Mouse (Mus musculus) forebrain, embryonic 14.5 days (tissue): ENCODE results near the gene Stat2. TPM values are rescaled to one million over a fixed set of nuclear protein-coding genes. Genes with fewer than 3 reads are reported as not detected.
"Not testable (repeated sequence)": the region's sequence is repeated elsewhere in the genome, so short reads cannot be mapped to it uniquely, and the experiment has no call there.

Experiments
- ATAC-seq: fragments of 200-750 bp; cut with Nextera tagmentation; 2 replicates; pipeline ENCODE4 v1.8.0; 2017; ENCODE audit warnings: mild to moderate bottlenecking, moderate library complexity
- DNase-seq: peaks from one replicate; pipeline ENCODE4 v3.0.0-alpha.2; 2015; ENCODE audit warnings: low spot score
- H3K27ac ChIP-seq: fragments of 300-500 bp; sonication (generic); 2 replicates; pipeline ENCODE4 v1.5.1; 2014; ENCODE audit warnings: low read depth, mild to moderate bottlenecking, control low read depth, low read length, moderate library complexity
- H3K27me3 ChIP-seq: fragments of 300-500 bp; sonication (generic); replicated peaks from 2 replicates; pipeline ENCODE4 v1.6.1; 2014; ENCODE audit warnings: low read length, control low read depth, mixed read lengths; ENCODE audit not compliant: control insufficient read depth, insufficient read depth
- H3K36me3 ChIP-seq: fragments of 300-500 bp; sonication (generic); 2 replicates; pipeline ENCODE4 v1.6.1; 2014; ENCODE audit warnings: low read length, control low read depth; ENCODE audit not compliant: control insufficient read depth, insufficient read depth
- H3K4me1 ChIP-seq: fragments of 300-500 bp; sonication (generic); 2 replicates; pipeline ENCODE4 v1.6.1; 2014; ENCODE audit warnings: antibody characterized with exemption, low read length, control low read depth; ENCODE audit not compliant: control insufficient read depth, insufficient read depth
- H3K4me2 ChIP-seq: fragments of 300-500 bp; sonication (generic); 2 replicates; pipeline ENCODE4 v1.6.1; 2014; ENCODE audit warnings: mild to moderate bottlenecking, control low read depth, low read length
- H3K4me3 ChIP-seq: fragments of 300-500 bp; sonication (generic); 2 replicates; pipeline ENCODE4 v1.5.1; 2014; ENCODE audit warnings: low read depth, low read length, control low read depth
- H3K9ac ChIP-seq: fragments of 300-500 bp; sonication (generic); 2 replicates; pipeline ENCODE4 v1.6.1; 2014; ENCODE audit warnings: mild to moderate bottlenecking, low read length, control low read depth, moderate library complexity
- H3K9me3 ChIP-seq: fragments of 300-500 bp; sonication (generic); replicated peaks from 2 replicates; pipeline ENCODE4 v1.6.1; 2016; ENCODE audit warnings: low read length, control low read depth, mixed read lengths; ENCODE audit not compliant: control insufficient read depth
- WGBS: fragments of 180-500 bp; shearing (Covaris S2); extraction: QIAGEN DNeasy Blood & Tissue Kit; methylation state at CpG from one replicate; pipeline ENCODE4 v1.1.7; 2014; 5-methylcytosine and 5-hydroxymethylcytosine counted together
- polyA plus RNA-seq: library from polyadenylated mRNA; unstranded; fragments of >200 nt; fragmentation: Nextera tagmentation; extraction: Ambion mirVana; gene quantifications from 2 replicates; pipeline ENCODE4 v1.2.1, GENCODE M21; 2014

Gene Stat2
- polyA plus RNA-seq, 1 experiment from 2014 or later = 11.6 TPM

DNA sequence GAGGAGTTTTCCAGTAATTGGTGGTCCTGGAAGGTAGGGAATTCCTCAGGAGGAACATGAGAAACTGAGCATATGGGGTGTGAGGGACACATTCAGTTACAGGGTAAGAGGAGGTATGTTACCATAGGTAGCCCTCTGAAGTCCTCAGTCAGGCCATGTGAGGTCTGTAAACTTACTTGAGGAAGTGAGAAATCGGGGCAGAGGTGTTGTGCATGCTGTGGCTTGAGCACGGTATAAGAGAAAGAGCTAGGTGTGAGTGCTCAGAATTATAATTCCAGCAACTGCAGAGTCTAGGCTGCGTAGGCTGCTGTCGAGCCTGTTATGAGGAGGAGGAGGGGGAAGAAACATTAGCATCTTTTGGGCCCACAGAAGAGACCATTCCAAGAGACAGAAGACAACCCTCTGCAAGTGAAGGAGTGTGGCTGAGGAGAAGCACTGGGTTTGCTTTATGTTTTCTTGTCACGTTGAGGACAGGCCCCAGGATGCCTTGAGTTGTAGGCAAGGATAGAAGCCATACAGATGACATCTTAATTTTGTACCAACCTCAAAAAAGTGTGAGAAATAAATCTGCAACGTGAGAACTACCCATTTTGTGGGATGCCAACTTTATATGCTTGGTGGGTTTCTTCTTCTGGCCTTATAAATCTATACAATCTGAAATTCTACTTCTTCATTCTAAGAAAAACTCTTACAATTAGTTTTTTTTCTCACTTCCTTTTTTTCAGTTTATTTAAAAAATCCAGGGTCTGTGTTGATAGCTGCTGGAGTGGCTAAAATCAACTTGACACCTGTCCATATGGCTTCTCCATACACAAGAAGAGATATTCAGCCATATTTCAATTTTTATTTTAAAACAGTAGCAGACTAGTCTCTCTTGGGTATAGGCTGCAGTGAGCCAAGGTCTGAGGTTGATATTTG is 6.7 kb upstream of the Stat2 start:
- no peaks in the 10 kb centered on the region for H3K27me3 ChIP-seq
- ATAC-seq (no peak), DNase-seq (no peak)
- H3K27ac ChIP-seq = no peak overlapping the region
- no peak overlapping the region for H3K9ac ChIP-seq
- no peak overlapping the region for H3K4me2 ChIP-seq
- WGBS = 79% methylated on average over 6 of the region's 6 CpGs
- no peaks in the 10 kb centered on the region for H3K4me1 ChIP-seq
- no peaks in the 10 kb centered on the region for H3K36me3 ChIP-seq
- H3K4me3 ChIP-seq = no peak overlapping the region
- H3K9me3 ChIP-seq = no peaks in the 10 kb centered on the region

DNA sequence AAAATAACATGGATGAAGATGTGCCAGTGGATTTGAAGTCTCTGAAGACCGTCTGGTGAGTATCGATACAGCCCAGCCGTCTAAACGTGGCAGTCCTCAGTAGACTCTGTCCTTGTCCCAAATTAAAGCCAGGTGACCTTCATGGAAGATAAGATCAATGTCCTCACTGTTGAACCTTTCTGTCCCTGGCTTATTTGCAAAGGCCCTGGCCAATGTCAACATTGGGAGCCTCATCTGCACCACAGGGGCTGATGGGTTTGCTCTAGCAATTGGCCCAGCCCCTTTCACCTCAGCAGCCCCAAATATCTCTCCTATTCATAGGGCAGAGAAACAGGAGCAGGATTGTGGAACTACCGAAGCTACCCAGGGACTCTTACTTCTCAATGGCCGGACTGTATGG is 2.0 kb upstream of the Stat2 start, which contains the start of gene Apof:
Gene Apof, plus strand, starts transcription at position 301 of the 400 bp plus-strand sequence.
- Histone ChIP-seq H3K9ac (no peak within 1 kb of the TSS), H3K4me3 (no peak within 1 kb of the TSS)

GRCm38 (mm10) chr10:128269206-128269910 is 1.0 kb upstream of the Stat2 start:
- H3K4me3 ChIP-seq = no peak overlapping the region

More for the DNA sequence above, 2.0 kb upstream of the Stat2 start, which contains the start of gene Apof:
- DNase-seq = no peak
- no peak for ATAC-seq
- Histone ChIP-seq H3K4me1 (0 out of 2 replicates have a peak, but pooled peaks cover 2% of the 10 kb centered on the region), H3K4me2 (no peak within 1 kb of the TSS), H3K27me3 (no peaks in the 10 kb centered on the region), H3K27ac (no peak within 1 kb of the TSS), H3K9me3 (no peaks in the 10 kb centered on the region), H3K36me3 (no peaks in the 10 kb centered on the region)
- WGBS = 83% methylated on average over 6 of the region's 6 CpGs

DNA sequence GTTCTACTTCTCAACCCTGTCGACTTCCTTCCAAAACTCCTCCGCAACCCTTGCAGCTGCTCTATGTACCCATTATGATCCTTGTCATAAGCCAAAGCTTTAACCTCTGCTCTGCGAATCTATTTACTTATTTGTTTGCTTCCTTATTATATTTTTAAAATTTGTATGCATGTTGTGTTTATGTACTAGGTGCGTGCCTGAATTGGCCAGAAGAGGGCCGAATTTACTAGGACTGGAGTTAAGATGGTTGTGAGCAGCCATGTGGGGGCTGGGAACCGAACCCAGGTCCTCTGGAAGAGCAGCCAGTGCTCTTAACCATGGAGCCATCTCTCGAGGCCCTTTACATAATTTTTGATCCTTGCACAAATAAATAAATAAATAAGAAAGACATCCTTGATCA is 507 bp downstream of the Stat2 start:
- H3K4me2 ChIP-seq = peak overlapping the region; percentile 63
- DNase-seq = no peak
- peak overlapping the region; percentile 66 for H3K9ac ChIP-seq
- no peaks in the 10 kb centered on the region for H3K36me3 ChIP-seq
- no peaks in the 10 kb centered on the region for H3K9me3 ChIP-seq
- no peaks in the 10 kb centered on the region for H3K27me3 ChIP-seq
- WGBS = 43% methylated on average over 7 of the region's 7 CpGs
- no peak for ATAC-seq
- 0 out of 2 replicates have a peak, but pooled peaks cover 2% of the 10 kb centered on the region for H3K4me1 ChIP-seq
- H3K4me3 ChIP-seq = peak overlapping the region; percentile 60
- 0 out of 2 replicates have a peak overlapping the region, but pooled peaks have one; percentile 6 for H3K27ac ChIP-seq

More at GRCm38 (mm10) chr10:128269206-128269910, 1.0 kb upstream of the Stat2 start:
- H3K9ac ChIP-seq = no peak overlapping the region
- H3K36me3 ChIP-seq = no peaks in the 10 kb centered on the region
- H3K9me3 ChIP-seq = no peaks in the 10 kb centered on the region
- H3K4me2 ChIP-seq = no peak overlapping the region
- DNase-seq = no peak
- H3K27me3 ChIP-seq = no peaks in the 10 kb centered on the region
- ATAC-seq = no peak
- WGBS = 91% methylated on average over 16 of the region's 16 CpGs
- no peak overlapping the region for H3K27ac ChIP-seq
- H3K4me1 ChIP-seq = 0 out of 2 replicates have a peak, but pooled peaks cover 2% of the 10 kb centered on the region

GRCm38 (mm10) chr10:128271883-128272282 is 1.5 kb downstream of the Stat2 start:
- Histone ChIP-seq H3K4me1 (0 out of 2 replicates have a peak, but pooled peaks cover 2% of the 10 kb centered on the region), H3K27me3 (no peaks in the 10 kb centered on the region), H3K4me2 (no peak overlapping the region), H3K4me3 (no peak overlapping the region), H3K36me3 (peaks cover 4% of the 10 kb centered on the region; the same call in 1 of the 2 replicates), H3K9me3 (no peaks in the 10 kb centered on the region), H3K27ac (no peak overlapping the region), H3K9ac (no peak overlapping the region)
- no peak for DNase-seq
- WGBS = 72% methylated on average over 2 of the region's 2 CpGs
- ATAC-seq = no peak

DNA sequence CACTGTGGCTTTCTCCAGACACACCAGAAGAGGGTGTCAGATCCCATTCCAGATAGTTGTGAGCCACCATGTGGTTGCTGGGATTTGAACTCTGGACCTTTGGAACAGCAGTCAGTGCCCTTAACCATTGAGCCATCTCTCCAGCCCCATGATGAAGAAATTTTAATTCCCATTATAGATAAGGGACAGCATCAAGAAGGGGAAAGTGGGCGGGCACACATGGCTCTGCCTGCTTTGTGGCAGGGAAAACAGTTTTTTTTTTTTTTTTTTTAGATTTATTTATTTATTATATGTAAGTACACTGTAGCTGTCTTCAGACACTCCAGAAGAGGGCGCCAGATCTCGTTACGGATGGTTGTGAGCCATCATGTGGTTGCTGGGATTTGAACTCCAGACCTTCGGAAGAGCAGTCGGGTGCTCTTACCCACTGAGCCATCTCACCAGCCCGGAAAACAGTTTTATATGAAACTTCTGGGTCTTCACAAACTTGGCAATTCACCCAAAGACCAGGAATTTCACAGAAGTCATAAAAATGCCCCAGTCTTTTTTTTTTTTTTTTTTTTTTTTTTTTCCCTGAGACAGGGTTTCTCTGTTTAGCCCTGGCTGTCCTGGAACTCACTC is 2.6 kb downstream of the Stat2 start:
- not testable (repeated sequence) for H3K4me1 ChIP-seq, DNase-seq, H3K9ac ChIP-seq, H3K27me3 ChIP-seq, H3K27ac ChIP-seq, H3K4me3 ChIP-seq, ATAC-seq, H3K4me2 ChIP-seq, H3K9me3 ChIP-seq
- H3K36me3 ChIP-seq = peaks cover 11% of the 10 kb centered on the region; the same call in 1 of the 2 replicates
- WGBS = 93% methylated on average over 4 of the region's 7 CpGs

DNA sequence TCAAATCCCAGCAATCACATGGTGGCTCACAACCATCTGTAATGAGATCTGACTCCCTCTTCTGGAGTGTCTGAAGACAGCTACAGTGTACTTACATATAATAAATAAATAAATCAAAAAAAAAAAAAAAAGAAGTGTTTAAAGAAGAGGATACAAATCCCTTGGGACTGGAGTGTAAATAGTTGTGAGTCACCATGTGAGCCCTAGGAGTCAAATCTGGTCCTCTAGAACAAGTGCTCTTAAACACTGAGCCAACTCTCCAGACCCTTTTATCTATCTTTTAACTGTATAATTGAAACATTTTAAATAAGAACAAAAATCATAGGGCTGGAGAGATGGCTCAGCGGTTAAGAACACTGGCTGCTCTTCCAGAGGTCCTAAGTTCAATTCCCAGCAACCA is 5.0 kb downstream of the Stat2 start:
- H3K4me1 ChIP-seq, H3K4me2 ChIP-seq, H3K27ac ChIP-seq, ATAC-seq, H3K9me3 ChIP-seq, DNase-seq, H3K27me3 ChIP-seq, H3K9ac ChIP-seq, H3K4me3 ChIP-seq: not testable (repeated sequence)
- peaks cover 25% of the 10 kb centered on the region for H3K36me3 ChIP-seq
- 96% methylated on average over 1 of the region's 1 CpGs for WGBS

DNA sequence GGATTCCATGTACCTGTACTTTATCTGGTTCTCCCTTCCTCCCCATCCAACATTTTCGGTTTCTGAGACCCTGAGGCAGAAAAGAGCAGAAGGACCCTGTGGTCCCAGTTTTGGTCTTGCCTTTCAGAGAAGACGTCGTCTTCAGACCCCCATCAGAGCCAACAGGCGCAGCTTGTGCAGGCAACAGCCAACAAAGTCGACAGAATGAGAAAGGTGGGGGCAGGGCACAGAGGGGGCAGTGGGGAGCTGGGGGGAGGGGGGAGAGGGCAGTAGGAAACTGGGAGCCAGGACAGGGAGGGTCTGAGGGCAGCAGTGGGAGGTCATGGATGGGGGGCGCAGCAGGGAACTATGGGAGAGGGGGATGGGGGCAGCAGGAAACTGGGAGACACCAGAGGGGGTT is 7.8 kb downstream of the Stat2 start:
- H3K36me3 ChIP-seq = peaks cover 48% of the 10 kb centered on the region
- no peak overlapping the region for H3K4me2 ChIP-seq
- 55% methylated on average over 6 of the region's 6 CpGs for WGBS
- no peak overlapping the region for H3K9ac ChIP-seq
- no peaks in the 10 kb centered on the region for H3K27me3 ChIP-seq
- DNase-seq (no peak), ATAC-seq (no peak)
- no peaks in the 10 kb centered on the region for H3K4me1 ChIP-seq
- no peak overlapping the region for H3K4me3 ChIP-seq
- H3K27ac ChIP-seq = no peak overlapping the region
- H3K9me3 ChIP-seq = no peaks in the 10 kb centered on the region
